Mouse (Mus musculus) pancreas, adult 10 weeks (tissue): Measurements from ENCODE around the gene Vmn2r80. TPM values are rescaled to one million over a fixed set of nuclear protein-coding genes. Genes with fewer than 3 reads are reported as not detected.

Experiments
- polyA plus RNA-seq: library from polyadenylated mRNA; stranded (reverse); fragments of 350-450 nt; fragmentation: Illumina TruSeq; extraction: RNeasy Lipid Tissue Mini Kit (QIAGEN cat#74804); gene quantifications from one replicate; pipeline ENCODE4 v1.2.3, GENCODE M21; 2015; ENCODE audit warnings: low read depth, low replicate concordance; ENCODE audit not compliant: insufficient read depth

The Vmn2r80 gene
- not detected for polyA plus RNA-seq

DNA sequence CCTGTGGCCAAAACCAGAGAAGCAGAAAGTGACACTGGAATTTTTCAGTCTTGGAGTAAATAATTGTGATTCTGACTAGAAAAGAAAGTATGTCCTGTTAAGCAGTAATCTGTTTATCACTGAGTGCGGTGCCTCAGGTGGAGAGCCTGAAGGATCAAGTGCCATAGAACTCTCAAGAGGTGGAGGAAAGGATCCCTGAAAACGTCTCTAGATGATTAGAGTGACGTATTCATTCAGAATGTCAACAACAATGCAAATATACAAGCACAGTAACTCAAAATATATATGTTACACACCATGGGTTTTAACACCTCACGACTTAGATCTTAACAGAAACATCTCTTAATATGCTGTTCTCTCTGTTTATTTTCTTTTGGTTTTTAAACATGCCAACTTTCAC, at the start of gene Vmn2r80:
TSS of gene Vmn2r80 (plus strand) at position 301 of the 400 bp plus-strand sequence.

Other genes starting within 250 kb of the Vmn2r80 start
- not detected for gene Olfr1354, start 235.6 kb upstream of the Vmn2r80 start, polyA plus RNA-seq
- gene Olfr8, start 198.1 kb upstream of the Vmn2r80 start, polyA plus RNA-seq = not detected
- not detected for gene Olfr1353, start 185.5 kb upstream of the Vmn2r80 start, polyA plus RNA-seq
- gene Olfr1352, start 167.7 kb upstream of the Vmn2r80 start, polyA plus RNA-seq = not detected
- gene Olfr1351, start 136.3 kb upstream of the Vmn2r80 start, polyA plus RNA-seq = not detected
- gene Olfr57, start 120.0 kb upstream of the Vmn2r80 start, polyA plus RNA-seq = not detected
- 4.1 TPM for gene 2610008E11Rik, start 51.2 kb upstream of the Vmn2r80 start, polyA plus RNA-seq
- not detected for gene Vmn2r81, start 98.9 kb downstream of the Vmn2r80 start, polyA plus RNA-seq
- gene Vmn2r82, start 207.8 kb downstream of the Vmn2r80 start, polyA plus RNA-seq = not detected